Mouse (Mus musculus): ENCODE measurements around the gene Sox9. TPM values are rescaled to one million over a fixed set of nuclear protein-coding genes. Genes with fewer than 3 reads are reported as not detected.

The Sox9 gene
- polyA plus RNA-seq, 1 experiment from 2014 or later: 1.1 TPM

- H3K27ac ChIP-seq: no peak overlapping the region
- ATAC-seq (ENCODE audit: low read depth) (no peak), DNase-seq (no peak)
- H3K4me1 ChIP-seq (replicated peaks): no peaks in the 10 kb centered on the region
- no peaks in the 10 kb centered on the region for H3K9me3 ChIP-seq (replicated peaks)
- no peak overlapping the region for H3K4me2 ChIP-seq
- H3K36me3 ChIP-seq: no peaks in the 10 kb centered on the region
- H3K27me3 ChIP-seq: no peaks in the 10 kb centered on the region
- H3K4me3 ChIP-seq (replicated peaks): no peak overlapping the region
- H3K9ac ChIP-seq: no peak overlapping the region
- 58% methylated on average over 9 of the region's 9 CpGs for WGBS (ENCODE audit: insufficient replicate concordance)
These were observed 46.7 kb downstream of the Sox9 start for GRCm38 (mm10) chr11:112828553-112829287.

DNA sequence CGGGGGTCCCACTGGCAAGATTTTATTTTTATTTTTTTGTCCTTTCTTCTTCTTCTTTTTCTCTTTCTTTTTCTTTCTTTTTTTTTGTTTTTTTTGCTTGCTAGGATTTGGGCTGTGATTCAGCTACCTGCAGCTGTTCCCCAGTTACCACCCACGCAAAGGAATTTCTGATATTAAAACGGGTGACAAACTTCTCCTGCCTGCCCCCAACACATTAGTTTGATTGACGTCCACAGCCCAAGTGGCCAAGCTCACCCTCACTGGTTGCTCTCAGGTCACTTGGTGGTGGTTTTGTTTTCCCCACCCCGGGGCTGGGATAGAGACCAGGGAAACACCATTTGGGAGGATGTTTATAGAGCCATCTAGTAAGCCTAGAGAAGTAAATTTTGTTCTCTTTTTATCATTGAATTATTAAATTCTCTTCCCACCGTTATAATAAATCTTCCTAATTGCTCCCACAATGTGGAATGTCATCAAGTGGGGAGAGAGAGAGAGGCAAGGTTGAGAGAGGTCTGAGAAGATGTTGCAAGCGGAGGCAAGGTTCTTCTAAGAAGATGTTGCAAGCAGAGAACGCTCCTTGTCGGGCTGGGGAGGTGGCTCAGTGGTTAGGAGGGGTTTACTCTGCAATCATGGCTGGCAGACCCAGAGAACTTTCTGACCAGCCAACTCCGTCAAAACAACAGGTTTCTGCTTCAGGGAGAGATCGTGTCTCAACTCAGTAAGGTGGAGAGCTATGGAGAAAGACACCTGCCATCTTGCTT is 52.4 kb downstream of the Sox9 start:
- Histone ChIP-seq H3K4me2 (no peak overlapping the region), H3K27ac (no peak overlapping the region)
- no peak for ATAC-seq (ENCODE audit: low read depth)

GRCm38 (mm10) chr11:112835468-112836092 is 53.6 kb downstream of the Sox9 start:
- Histone ChIP-seq H3K4me3 (replicated peaks) (no peak overlapping the region), H3K36me3 (no peaks in the 10 kb centered on the region), H3K4me1 (replicated peaks) (no peaks in the 10 kb centered on the region), H3K27me3 (no peaks in the 10 kb centered on the region), H3K4me2 (no peak overlapping the region), H3K9me3 (replicated peaks) (no peaks in the 10 kb centered on the region), H3K9ac (no peak overlapping the region), H3K27ac (no peak overlapping the region)
- no peak for DNase-seq
- WGBS (ENCODE audit: insufficient replicate concordance): 40% methylated on average over 7 of the region's 7 CpGs
- no peak for ATAC-seq (ENCODE audit: low read depth)

More for the DNA sequence above, 52.4 kb downstream of the Sox9 start:
- WGBS (ENCODE audit: insufficient replicate concordance): 55% methylated on average over 11 of the region's 11 CpGs
- no peaks in the 10 kb centered on the region for H3K36me3 ChIP-seq
- DNase-seq: no peak
- H3K9me3 ChIP-seq (replicated peaks): no peaks in the 10 kb centered on the region
- H3K4me3 ChIP-seq (replicated peaks): no peak overlapping the region
- no peaks in the 10 kb centered on the region for H3K27me3 ChIP-seq
- no peaks in the 10 kb centered on the region for H3K4me1 ChIP-seq (replicated peaks)
- no peak overlapping the region for H3K9ac ChIP-seq
